Mouse (Mus musculus) hindlimb bud, embryonic 11.5 days (tissue): ENCODE measurements at regions not wholly inside any gene's neighbourhood (a gene's known extent, or its start where the extent isn't known, plus 50 kb on each side); places are given as distances from the start of the nearest gene placed in this dataset.

Source experiments
- DNase-seq: peaks from one replicate; pipeline ENCODE4 v3.0.0-alpha.2; 2012; ENCODE audit warnings: low read depth, low spot score; ENCODE audit errors: extremely low spot score

GRCm38 (mm10) chr10:43745931-43746630 is 155.5 kb downstream of the Qrsl1 start:
- no peak for DNase-seq

GRCm38 (mm10) chr10:43746631-43747001 is 154.9 kb downstream of the Qrsl1 start:
- no peak for DNase-seq

- no peak for DNase-seq
Measured at GRCm38 (mm10) chr10:43747541-43747940, 154.0 kb downstream of the Qrsl1 start.

GRCm38 (mm10) chr10:43748300-43748699 is 153.2 kb downstream of the Qrsl1 start:
- no peak for DNase-seq

- DNase-seq = no peak
Measured at GRCm38 (mm10) chr10:43749496-43750110, 151.9 kb downstream of the Qrsl1 start.

GRCm38 (mm10) chr10:43750401-43750800 is 151.1 kb downstream of the Qrsl1 start:
- no peak for DNase-seq

GRCm38 (mm10) chr10:43750854-43751253 is 150.7 kb downstream of the Qrsl1 start:
- DNase-seq = no peak

GRCm38 (mm10) chr10:43751881-43752675 is 149.5 kb downstream of the Qrsl1 start:
- no peak for DNase-seq

GRCm38 (mm10) chr10:43756881-43757565 is 144.5 kb downstream of the Qrsl1 start:
- DNase-seq = no peak

- no peak for DNase-seq
Measured at GRCm38 (mm10) chr10:43758124-43759025, 143.2 kb downstream of the Qrsl1 start.

- no peak for DNase-seq
Measured at GRCm38 (mm10) chr10:43759186-43759905, 142.2 kb downstream of the Qrsl1 start.

- no peak for DNase-seq
Measured at GRCm38 (mm10) chr10:43759906-43760281, 141.7 kb downstream of the Qrsl1 start.

- DNase-seq = no peak
Measured at GRCm38 (mm10) chr10:43761979-43762570, 139.5 kb downstream of the Qrsl1 start.

GRCm38 (mm10) chr10:43764581-43764980 is 137.0 kb downstream of the Qrsl1 start:
- no peak for DNase-seq

- no peak for DNase-seq
Measured at GRCm38 (mm10) chr10:43765275-43765674, 136.3 kb downstream of the Qrsl1 start.

GRCm38 (mm10) chr10:43765829-43766486 is 135.6 kb downstream of the Qrsl1 start:
- no peak for DNase-seq

GRCm38 (mm10) chr10:43767961-43768726 is 133.4 kb downstream of the Qrsl1 start:
- no peak for DNase-seq

- no peak for DNase-seq
Measured at GRCm38 (mm10) chr10:43769026-43769425, 132.5 kb downstream of the Qrsl1 start.
